Mouse (Mus musculus): Measurements from ENCODE around the gene Chn1.
A peak's percentile ranks its signal among the peaks of the same experiment; 100 is the strongest.
"Not testable (repeated sequence)": the region's sequence is repeated elsewhere in the genome, so short reads cannot be mapped to it uniquely, and the experiment has no call there.

The Chn1 gene

DNA sequence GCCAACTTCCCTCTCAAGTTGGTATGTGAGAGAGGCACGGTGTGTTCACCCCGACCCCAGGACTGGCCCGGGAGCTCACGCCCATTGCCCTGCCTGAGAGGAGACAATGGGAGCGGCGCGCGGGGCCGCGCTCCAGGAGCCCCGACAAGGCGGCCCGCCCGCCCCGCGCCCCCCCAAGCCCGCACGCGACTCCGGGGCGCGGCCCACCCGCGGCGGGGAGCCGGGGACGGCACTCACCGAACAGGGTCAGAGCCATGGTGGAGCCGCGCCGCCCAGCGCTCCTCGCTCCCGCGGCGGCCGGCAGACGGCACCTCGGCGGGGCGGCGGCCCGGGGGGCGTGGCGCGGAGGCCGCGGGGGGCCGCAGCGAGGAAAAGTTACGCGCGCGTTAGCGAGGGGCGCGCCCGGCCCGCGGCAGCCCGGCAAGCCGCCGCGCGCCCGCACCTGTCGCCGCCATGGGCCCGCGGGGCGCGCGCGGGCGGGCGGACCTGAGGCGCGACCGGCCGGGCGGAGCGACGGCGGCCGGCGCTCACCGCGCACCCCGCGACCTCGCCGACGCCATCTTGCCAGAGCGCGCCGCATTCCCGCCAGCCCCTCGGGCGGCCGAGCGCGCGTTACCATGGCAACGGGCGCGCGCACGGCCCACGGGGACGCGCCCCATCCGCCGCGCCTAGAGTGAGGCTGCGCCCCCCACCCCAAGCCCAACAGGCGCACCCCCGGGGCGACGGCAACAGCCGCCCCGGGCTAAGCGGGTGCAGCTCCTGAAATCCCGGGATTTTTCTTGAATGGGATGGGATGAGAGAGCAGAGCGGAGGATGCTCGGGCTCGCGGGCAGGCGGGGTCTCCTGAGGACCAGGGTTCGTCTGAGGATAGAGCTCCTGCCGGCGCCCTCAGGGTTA, at the start of gene Chn1:
TSS of gene Chn1 (minus strand) at position 561 of the 897 bp plus-strand sequence.
- peak; percentile 81 for DNase-seq (ENCODE audit: low spot score)

DNA sequence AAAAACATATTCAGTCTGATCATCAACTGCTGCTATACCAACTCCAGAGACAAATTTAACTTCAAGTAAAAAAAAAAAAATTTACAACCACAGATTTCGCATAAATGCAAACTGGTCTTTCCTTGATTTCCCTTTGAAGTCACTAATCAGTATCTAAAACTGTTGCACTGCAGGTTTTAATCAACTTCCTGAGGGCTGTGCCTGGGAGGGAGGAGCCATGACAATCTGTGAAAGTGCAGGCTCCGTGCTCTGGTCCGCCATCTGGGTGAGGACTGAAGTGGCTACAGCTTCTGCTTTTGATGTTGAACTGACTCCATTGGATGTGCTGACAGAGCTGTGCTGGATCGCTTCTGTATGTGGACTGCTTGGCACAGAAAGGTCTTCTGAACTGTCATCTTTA, 43.6 kb upstream of the Chn1 start:
- no peak for DNase-seq (ENCODE audit: low spot score)

DNA sequence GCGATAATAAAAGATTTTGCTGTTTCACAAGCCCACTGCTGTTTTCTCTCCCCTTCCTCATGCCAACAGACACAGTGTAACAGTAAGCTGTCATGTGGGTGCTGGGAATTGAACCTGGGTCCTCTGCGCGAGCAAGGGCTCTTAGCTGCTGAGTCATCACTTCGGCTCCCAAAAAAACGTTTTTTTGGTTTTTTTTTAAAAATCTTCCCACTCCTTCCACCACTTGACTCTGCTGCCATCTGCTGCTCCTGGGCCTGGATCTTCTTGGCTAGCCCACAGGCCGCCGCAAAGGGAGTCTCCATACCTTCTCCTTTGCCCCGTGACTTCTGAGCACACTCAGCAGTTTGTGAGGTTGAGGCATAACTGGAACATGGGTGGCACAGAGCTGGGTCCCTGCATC, 32.5 kb upstream of the Chn1 start:
- no peak for DNase-seq (ENCODE audit: low spot score)

DNA sequence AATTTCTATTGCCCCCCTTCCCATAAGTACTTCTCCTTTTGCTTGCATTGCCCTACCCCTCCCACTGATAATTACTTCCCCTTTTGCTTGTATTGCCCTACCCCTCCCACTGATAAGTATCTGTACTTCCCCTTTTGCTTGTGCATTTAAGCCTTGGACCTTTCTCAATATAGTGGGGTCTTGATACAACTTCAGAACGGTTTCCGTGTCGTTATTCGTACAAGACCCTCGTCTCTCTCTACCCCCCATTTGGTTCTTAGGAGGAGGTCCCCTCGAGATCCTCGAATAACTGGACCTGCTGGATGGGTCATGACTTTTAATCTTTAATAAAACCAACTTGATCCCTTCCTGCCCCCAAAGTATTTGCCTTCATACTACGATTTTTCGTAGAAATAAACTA, 25.0 kb upstream of the Chn1 start:
- DNase-seq (ENCODE audit: low spot score) = not testable (repeated sequence)

DNA sequence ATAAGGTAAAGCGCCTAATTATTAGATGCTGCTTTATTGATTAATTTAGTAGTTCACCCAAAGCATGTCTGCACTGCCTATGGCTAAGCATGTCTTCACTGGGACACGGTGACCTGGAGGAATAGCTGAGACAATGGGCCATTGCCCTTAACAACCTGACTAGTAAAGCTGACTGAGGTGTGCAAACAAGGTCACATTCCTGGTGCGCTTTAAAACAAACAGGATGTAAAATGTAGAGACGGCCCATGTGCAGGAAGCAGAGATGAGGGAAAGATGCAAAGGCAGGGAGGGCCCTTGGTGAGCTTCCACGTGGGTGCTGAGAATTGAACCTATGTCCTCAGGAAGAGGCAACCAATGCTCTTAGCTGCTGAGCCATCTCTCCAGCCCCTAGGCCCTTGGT, 23.6 kb upstream of the Chn1 start:
- no peak for DNase-seq (ENCODE audit: low spot score)

DNA sequence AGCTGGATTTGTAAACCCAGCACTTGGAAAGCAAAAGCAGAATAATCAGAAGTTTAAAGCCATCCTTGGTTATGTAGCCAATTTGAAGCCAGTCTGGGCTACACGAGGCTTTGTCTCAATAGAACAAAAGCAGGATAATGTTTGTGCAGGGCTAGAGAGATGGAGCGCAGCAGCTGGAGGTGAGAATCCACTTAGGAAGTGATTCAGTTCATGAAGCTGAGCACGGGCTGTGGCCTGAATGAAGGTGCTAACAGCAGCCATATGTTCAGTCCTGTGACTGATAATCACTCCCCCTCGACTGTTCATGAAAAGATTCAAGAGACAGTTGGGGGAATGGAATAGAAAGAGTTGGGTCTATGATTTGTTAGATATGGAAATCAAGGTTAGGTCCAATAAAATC, 23.0 kb upstream of the Chn1 start:
- DNase-seq (ENCODE audit: low spot score) = no peak

DNA sequence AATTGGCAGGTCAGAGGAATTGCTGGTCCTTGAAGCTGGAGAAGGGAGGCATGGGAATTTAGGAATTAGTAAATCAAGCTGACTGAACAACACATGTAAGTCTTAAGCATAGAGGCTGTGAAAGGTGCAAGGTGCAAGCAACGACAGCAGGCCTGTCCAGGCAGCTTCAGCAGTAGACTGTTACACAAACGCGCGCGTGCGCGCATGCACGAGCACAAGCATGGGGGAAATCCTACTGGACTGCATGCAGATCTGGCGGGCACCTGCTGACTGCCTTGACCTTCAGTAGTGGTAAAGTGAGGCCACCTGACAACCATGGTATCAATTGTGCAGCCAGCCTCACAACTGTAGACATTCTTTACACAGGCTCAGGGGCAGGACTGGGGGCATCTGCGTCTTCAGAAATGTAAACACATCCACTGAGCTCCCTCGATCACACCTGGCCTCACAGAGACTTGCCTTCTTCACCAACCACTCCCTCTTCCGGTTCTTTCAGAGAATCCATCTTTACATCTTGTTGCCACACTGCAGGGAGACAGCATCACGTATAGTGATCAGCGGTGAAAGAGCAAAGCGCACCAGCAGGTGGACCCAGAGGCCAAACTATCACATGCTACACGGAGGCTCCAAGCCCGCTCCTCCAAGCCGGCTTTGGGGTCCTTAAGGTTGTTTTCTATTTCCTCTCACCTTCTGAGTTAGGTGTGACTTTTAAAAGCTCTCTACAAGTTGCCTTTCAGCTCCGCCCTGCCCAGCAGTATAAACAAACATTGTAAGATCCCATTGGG, 16.9 kb upstream of the Chn1 start:
- DNase-seq (ENCODE audit: low spot score) = peak; percentile 49

DNA sequence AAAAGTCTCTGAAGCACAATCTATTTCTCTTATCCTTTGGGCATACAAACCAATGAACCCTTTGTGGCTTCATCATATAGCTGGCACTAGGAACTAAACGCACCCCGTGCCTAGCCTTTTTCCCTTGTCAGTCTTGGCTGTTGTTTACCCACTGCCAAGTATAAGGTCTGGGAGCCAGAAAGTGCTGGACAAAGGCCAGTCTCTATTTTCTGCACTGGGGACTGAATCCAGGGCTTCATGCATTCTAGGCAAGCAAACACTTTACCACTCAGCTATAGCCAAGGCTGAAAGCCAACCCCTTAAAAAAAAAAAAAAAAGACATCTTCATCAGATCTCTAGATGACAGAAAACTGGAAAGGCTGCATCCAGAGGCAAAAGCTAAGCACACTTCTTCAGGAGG, 15.2 kb upstream of the Chn1 start:
- no peak for DNase-seq (ENCODE audit: low spot score)

DNA sequence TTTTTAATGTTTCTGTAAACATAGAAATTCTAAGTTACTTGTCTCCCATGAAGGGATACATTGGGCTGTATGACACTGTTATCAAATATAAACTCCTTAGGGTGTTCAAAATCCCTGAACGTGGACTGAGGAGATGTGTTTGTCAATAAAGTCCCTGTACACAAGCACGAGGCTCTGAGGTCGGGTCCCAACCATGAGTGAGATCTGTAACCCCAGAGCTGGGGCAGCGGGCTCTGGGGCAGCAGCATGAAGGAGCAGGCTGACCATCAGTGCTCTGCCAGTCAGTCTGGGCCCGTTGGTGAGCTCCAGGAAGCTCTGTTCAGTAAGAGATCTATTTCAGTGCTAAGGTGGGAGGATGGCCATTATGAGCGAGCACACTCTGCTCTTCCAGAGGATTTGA, 13.2 kb upstream of the Chn1 start:
- DNase-seq (ENCODE audit: low spot score) = no peak

DNA sequence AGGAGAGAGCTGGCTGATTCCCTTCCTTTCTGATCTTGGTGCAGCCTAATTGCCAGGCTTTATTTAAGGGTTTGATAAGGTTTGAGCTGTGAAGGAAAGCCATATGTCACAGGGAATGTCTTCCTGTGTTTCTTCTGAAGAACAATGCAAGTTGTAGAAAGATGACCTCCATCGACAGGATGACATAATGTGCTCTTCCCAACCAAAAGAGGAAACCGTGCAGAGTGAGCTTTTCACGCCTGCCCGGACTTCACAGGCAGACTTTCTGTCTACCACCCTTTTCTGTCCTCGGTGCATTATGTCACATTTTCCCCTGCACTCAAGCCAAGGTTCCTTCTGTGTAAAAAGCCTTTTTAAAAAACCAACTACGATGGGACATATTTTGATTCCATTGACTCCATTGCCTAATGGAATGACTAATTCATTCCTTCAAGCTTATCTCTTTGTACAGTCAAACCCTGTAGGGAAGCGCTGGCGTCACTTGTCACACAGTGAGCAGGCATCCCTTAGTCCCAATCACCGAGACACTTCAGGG, 7.3 kb upstream of the Chn1 start:
- no peak for DNase-seq (ENCODE audit: low spot score)

DNA sequence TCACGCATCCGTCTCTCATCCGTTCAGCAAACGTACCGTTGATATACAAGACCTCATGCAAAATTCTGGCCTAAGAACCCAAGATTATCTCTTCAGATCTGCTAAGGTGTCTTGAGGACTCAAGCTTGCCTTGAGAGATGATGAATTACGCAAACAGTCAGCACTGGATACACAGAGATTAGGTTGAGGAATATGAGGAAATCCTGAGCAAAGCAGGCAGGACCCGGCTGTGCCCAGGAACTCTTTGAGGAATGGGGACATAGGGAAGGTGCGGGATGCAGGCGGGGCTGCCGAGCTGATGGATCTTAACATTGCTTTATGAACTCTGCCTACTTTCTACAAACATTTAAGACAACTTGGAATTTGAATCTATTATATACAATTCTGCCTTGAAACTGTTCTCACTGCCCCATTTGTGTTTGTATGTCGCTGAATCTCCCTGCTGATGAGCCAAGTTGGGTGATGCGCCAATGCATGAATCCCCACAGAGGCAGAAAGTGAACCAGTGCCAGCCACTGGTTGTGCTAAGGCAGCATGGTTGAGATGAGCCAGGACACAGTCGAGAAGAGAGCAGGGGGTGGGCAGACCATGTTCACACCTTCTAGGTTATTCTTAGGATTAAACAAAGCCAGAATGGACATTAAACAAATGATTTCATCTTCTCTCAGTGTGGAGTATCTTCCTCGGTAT, 5.3 kb upstream of the Chn1 start:
- no peak for DNase-seq (ENCODE audit: low spot score)

DNA sequence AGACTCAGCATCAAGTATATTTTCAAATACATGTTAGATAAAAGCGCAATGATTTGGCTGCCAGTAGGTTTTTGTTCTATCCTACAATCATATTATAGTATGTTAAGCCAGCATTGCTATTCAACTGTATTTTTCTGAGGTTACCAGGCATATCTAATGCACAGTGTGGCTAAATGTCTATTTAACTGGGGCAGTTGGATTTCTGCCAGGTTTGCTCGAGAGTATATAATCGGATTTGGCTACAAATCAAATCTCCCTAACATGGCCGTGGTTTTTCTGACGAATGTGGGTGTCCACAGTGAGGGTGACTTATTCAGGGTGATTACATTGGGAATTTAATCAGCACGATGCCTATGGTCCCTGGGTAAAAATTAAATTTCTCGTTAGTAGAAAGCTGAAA, 4.7 kb upstream of the Chn1 start:
- DNase-seq (ENCODE audit: low spot score) = no peak

DNA sequence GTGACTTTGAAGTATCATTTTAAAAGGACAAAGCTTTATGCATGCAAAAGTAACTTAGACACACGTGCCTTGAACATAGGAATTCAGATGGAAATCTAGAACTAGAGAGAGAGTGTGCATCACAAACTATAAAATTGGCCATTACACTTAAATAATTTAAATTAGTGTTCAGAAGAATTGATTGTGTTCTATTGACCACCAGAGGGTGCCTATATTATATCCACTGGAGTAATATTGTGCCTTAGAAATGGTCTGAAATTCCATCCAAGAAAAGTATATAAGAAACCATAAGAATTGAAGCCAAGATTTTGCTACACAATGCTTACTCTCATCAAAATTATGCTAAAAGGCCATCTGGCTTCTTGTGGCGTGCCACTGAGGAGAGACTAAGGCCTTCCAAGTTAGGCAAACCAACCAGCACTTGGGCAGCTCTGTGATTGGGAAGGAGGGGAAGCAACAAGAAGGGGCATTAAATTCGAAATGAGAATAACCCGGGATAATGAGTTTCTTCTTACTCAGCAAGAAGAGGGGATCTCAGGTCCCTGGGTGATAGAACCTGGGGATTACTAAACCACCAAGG, 4.0 kb upstream of the Chn1 start:
- no peak for DNase-seq (ENCODE audit: low spot score)

DNA sequence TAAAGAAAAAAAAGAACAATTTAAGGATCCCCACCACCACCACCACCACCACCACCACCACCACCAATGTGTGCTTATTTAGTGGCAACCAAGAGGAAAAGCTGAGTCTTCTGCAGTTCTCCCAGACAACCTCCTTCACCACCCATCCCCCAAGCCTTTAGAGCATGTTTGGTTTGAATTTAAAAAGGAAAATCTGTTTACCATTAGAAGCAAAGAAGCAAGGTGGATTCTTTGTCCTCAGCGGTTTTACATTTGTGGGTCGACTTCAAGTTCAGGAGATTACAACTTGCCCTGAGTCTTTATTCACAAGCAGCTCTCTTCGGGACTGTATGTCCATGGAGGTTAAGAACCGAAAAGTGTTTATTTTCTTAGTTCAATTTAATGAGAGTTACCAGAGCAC, 1.8 kb upstream of the Chn1 start:
- no peak for DNase-seq (ENCODE audit: low spot score)

DNA sequence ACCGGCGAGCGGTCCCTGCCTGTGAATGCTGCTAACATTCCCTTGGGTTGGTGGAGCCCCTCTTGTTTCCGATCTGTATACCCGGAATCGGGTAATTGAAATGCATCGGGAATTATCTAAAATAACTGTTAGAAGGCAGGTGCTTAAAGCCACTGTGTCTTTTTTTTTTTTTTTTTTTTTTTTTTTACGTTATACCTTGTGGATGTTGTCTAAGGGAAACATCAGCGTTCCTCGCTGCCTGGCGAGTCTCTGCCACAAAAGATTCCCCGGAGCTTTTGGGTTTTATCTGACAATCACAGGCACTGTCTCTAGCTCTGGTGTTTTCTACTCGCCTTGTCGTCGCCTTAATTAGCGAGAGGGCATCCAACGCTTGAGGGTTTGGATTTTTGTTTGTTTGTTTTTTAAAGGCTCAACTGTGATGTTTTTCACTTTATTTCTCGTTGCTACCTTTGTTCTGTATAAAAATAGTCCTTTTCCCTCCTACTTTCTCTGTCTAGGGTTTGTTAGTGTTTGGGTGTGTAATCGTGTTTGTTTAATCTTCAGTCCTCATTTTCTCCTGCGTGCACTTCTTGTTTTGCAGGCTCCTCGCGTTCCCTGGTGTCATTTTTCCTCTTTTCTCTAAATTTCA, 651 bp upstream of the Chn1 start:
- DNase-seq (ENCODE audit: low spot score) = no peak

DNA sequence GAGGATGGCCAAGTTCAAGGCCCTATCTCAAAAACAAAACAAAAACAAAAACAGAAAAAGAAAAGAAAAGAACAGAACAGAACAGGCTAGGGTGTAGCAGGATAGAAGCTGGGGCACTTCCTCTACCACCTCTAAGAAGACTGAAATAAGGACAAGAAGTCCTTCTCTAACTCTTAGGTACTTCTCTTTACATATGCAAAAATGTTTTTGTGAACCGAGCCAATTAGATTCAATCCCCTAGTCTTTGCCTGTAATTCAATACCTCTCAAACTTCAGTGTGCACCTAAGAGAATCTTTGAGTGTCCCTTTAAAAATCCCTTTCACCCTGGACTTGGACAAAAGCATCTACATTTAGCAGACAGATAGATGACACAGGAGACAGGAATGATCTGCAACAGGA, 2.2 kb downstream of the Chn1 start:
- DNase-seq (ENCODE audit: low spot score) = no peak

DNA sequence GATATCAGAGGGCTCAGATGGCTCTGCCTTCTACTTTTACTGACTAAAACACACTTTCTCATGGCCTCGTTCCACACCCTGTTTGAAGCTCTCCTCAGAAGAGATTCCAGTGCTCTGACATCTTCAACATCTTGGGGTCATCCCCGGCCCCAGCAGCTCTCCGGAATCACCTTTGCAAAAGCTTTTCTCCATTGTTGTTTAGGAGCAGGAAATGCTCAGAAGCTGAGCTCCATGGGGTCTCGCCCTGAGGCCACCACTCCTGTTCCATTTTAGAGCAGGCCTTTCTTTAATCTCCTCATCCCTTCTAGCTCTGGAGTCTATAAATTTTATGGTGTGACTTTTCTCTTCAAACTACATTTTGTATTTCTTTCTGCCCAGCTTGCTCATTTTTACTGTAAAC, 6.5 kb downstream of the Chn1 start:
- DNase-seq (ENCODE audit: low spot score) = no peak

DNA sequence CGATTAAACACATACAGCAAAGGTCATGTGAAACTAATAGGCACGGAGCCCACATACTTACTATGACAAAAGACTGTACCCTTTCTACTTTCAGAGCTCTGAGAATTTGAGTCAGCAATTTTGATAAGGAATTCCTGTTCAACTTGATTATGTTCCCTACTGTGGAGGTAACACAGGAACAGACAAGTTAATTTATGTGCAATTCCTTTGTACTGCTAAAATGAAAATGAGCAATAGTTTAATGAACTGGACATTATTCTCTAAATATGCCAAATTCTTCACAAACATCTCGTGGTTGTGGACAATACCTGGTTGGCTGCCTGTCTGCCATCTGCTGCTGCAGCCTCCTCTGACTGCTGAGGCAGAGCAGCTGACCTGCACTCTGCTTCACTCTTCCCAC, 11.6 kb downstream of the Chn1 start:
- DNase-seq (ENCODE audit: low spot score) = no peak

DNA sequence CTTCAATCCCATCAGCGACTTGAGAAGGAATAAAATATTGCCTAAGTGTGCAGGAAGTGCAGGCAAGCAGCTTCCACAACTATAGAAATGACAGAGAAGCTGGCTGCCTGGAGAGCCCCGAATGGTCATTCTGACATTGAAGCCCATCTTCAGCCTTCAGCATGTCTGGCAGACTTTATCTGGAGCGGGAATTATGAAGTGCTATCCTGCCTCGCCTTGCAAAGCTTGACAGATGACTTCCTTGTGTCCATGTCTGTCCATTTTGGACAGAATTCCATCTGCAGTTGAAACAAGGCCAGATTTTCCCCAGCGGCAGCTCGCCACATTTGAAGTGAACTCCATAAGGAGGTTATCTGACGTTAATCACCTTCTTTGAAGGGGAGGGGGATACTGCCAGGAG, 15.2 kb downstream of the Chn1 start:
- no peak for DNase-seq (ENCODE audit: low spot score)

DNA sequence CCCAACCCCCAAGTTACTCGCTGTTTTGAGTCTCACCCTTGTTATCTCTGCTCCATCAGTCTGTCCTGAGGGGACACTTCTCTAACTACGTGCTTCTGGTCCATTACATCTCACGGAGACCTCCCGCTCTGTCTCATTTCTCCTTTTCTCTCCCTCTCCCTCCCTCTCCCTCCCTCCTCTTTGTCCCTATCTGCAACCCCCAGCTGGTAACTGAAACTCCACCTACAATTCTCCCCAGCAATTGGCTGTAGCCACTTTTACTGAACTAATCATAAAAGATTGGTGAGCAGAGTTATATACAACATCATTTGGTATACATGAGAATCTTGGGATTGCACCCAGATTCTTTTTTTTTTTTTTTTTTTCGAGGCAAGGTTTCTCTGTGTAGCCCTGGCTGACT, 16.1 kb downstream of the Chn1 start:
- DNase-seq (ENCODE audit: low spot score) = no peak

DNA sequence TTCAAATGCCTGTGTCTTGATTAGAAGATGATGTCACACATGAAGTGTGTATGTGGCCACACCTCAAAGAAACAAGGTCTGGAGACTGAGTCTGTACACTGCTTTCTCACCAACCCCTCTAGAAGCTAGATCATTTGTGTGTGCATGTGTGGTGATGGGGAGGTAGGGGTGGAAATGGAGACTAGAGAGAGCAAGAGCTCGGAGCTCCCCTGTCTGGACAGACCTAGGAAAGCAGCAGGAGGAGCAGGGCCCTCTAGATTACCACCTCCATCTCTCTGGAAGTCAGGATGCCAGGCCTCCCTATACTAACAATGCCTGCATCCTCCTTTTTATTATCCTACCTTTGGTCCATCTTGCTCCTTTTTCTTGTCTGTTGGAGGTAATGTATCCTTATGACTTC, 27.8 kb downstream of the Chn1 start:
- DNase-seq (ENCODE audit: low spot score) = no peak

DNA sequence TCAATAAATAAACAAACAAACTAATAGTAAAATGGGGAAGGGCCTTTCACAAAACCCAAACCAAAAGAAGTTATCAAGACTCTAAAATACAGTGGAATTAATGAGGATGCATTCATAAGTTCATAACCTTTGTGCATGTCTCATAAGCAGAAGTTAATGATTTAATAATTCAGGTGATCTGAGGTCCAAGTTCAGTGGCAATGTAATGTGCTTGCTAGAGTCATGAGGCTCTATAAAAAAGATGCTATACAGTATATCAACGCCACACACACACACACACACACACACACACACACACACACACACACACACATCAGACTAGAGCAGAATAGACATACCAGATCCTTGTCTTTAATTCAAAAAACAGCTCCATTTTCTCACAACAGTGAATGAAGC, 28.8 kb downstream of the Chn1 start:
- no peak for DNase-seq (ENCODE audit: low spot score)

Measured in testis, postnatal 10 days (tissue).